Mouse (Mus musculus) myocyte (in vitro differentiated cells): ENCODE data around the gene Ifih1.

ENCODE experiments used
- E2F4 ChIP-seq: IDR thresholded peaks from one replicate; pipeline ENCODE4 v1.6.1; 2011; ENCODE audit warnings: mild to moderate bottlenecking, control low read depth, moderate library complexity; ENCODE audit not compliant: insufficient read depth
- MAX ChIP-seq: IDR thresholded peaks from one replicate; pipeline ENCODE4 v1.6.1; 2011; ENCODE audit warnings: low read depth, mild to moderate bottlenecking, control low read depth
- MYOD1 ChIP-seq, 3 experiments: IDR thresholded peaks; one replicate each; pipeline ENCODE4 v1.6.1; 2011; ENCODE audit warnings: control low read depth in 2 of 3, low read depth in 2 of 3, mild to moderate bottlenecking in 2 of 3, moderate library complexity in 1 of 3; ENCODE audit not compliant: insufficient read length in 2 of 3, control insufficient read depth in 1 of 3
- POLR2A ChIP-seq: IDR thresholded peaks from one replicate; pipeline ENCODE4 v1.6.1; 2011; ENCODE audit warnings: low read depth, mild to moderate bottlenecking, control low read depth, moderate library complexity; ENCODE audit not compliant: insufficient read length
- POLR2AphosphoS2 ChIP-seq: IDR thresholded peaks from one replicate; pipeline ENCODE4 v1.6.1; 2011; ENCODE audit warnings: low read depth, control low read depth; ENCODE audit not compliant: insufficient read length
- REST ChIP-seq: IDR thresholded peaks from one replicate; pipeline ENCODE4 v1.6.1; 2011; ENCODE audit warnings: mild to moderate bottlenecking, control low read depth, moderate library complexity; ENCODE audit not compliant: insufficient read depth, insufficient read length
- TCF12 ChIP-seq: IDR thresholded peaks from one replicate; pipeline ENCODE4 v1.6.1; 2011; ENCODE audit warnings: mild to moderate bottlenecking, control low read depth; ENCODE audit not compliant: poor library complexity, insufficient read depth, severe bottlenecking
- TCF3 ChIP-seq: IDR thresholded peaks from one replicate; pipeline ENCODE4 v1.6.1; 2011; ENCODE audit warnings: low read depth, control low read depth; ENCODE audit not compliant: insufficient read length
- USF1 ChIP-seq: IDR thresholded peaks from one replicate; pipeline ENCODE4 v1.6.1; 2011; ENCODE audit warnings: low read depth, mild to moderate bottlenecking, control low read depth, moderate library complexity

GRCm38 (mm10) chr2:62646014-62646645, at the start of gene Ifih1:
- no peak for TF ChIP-seq E2F4
- TF ChIP-seq POLR2A, result no peak
- TF ChIP-seq TCF12, result no peak
- no peak for TF ChIP-seq MAX
- no peak for TF ChIP-seq TCF3
- no peak for TF ChIP-seq USF1
- no peak for TF ChIP-seq POLR2AphosphoS2
- TF ChIP-seq MYOD1 (IDR thresholded peaks at IDR 0.05; ENCODE audit: control insufficient read depth in 1 of 3, insufficient read length in 2 of 3, low read depth in 2 of 3), result no peak
- no peak for TF ChIP-seq REST
